Mouse (Mus musculus) CD4-positive helper T cell, adult 2 months (primary cell): ENCODE measurements around the gene Foxn3.

Experiments used
- DNase-seq: peaks from one replicate; pipeline ENCODE4 v3.0.0-alpha.2; 2012; ENCODE audit warnings: low read depth, missing footprints, low spot score

Gene Foxn3

DNA sequence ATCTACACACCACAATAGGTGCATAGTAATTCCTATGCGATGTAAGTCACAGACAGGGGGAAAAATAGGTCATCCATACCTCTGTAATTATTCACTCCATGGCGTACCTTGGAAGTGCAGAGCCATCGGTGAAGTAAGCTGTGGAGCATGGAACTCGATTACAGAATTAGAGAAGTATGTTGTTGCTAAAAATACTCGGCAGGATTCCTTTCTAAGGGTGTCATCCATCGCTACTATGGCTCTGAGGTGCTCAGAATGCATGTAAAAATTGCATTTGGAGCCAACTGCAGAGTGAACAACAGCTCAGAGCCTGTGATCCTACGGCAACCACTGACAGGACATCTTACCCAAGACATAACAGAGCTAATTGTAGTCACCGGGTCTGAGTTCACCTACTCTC, 206.7 kb downstream of the Foxn3 start:
- no peak for DNase-seq

DNA sequence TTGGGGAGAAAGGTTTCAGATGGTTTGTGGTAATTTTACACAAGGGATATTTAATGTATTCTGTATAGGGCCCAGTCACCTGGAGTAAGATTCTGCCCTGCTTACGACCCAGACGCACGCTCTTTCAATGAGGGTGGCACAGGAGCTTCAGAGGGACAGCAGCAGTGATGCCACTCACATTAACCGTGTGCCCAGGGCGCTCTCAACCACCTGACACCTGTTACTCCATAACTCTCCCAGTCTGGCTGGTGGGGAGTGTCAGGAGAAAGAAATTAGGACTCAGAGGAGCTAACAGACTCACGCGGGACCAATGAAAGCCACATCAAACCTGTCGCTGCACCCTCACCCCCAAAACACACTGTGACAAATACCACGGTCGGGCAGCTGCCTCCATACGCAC, 209.7 kb downstream of the Foxn3 start:
- no peak for DNase-seq

DNA sequence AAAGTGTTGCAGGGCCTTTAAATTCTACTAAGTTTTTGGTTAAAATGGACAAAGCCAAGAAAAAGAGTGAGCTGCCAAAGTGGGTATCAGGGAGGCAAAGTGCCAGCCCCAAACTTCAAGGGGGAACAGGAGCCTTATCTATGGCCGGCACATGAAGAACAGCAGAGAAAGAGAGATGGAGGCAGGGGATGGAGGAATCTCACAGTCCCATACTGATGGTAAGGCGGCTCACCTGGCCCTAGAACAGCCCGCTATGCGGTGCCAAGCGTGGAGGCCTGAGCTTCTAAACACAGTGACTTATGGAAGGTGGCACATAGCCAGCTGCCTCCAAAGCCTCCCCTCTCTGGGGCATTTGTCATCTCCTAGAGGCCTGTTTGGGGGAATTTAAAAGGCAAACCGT, 210.8 kb downstream of the Foxn3 start:
- DNase-seq, result no peak

DNA sequence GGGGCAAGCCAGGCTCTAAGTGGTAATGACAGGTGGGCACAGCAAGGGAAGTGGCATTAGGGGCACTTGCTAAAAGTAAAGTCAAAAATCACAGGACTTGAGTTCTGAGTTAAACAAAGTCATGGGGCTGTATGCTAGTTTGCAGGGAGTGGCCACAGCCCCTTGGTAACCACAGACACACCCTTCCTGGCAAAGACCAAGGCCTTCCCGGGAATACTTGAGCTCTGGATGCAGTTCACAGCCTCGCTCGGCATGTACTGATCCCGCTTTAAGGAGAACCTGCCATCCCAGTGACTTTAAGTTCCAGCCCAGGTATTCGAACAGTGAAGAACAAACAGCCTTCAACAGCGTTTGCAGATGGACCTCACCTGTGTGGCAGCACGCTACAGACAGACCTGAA, 211.2 kb downstream of the Foxn3 start:
- no peak for DNase-seq

DNA sequence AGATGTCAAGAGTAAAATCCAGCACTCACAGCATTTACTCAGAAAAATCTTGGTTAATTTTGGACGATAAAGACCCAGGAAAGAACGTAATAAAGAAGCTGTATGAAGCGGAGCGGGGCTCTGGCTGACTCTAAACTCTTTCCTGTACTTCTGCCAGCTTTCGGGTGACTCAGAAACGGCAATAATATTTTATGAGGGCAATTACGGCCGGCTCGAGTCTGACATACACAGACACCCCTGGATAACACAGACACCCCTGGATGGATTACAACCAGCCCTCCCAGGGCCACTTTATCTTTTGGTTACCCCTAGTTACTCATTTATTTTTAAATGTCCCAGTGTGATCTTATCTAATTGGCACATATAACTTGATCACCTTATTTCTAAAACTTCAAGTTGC, 211.7 kb downstream of the Foxn3 start:
- no peak for DNase-seq

DNA sequence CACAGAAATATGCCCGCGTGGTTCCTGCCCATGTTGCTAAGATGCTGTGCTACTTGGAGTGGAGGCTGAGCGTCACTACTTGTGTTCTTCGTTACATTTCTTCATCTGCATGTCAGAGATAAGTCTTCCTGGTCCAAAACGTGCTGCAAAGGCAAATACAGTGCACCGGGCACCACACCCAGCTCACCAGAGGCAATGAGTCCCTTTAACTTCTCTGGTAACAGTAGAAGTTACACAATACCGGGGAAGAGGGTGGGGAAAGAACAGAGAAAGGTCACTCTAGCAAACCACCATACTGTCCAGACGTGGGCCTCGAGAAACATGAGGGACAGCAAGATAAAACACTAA, 213.8 kb downstream of the Foxn3 start:
- DNase-seq, result no peak

DNA sequence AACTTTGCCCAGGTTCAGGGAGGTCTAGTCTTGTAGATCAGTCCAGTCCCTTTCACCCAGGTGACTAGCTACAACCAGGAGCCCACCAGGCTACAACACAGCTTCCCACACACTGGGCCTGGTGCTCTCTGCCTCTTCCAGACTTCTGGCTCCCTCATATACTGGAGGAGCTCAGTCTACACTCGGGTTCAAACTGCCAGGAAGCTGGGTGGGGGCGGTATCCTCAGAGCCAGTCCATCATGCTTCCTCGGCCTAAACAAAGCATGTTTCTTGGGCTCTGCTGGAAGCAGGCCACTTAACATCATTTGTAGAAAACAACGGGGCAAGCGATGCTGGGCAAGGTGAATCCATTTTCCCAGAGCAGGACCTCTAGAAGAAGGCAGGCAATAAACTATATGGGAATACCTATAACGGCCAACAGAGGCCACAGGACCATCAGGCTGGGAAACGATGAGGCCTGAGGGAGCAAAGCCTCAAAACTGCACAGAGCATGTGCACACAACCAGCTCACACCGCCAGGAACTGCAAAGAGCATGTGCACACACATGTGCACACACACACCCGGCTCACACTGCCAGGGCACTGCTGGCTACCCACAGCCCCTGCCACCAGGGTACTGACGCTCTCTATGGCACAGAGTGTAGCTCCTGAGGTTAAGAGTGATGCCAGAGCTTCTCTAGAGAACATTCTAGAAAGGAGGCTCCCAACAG, 214.3 kb downstream of the Foxn3 start:
- no peak for DNase-seq

DNA sequence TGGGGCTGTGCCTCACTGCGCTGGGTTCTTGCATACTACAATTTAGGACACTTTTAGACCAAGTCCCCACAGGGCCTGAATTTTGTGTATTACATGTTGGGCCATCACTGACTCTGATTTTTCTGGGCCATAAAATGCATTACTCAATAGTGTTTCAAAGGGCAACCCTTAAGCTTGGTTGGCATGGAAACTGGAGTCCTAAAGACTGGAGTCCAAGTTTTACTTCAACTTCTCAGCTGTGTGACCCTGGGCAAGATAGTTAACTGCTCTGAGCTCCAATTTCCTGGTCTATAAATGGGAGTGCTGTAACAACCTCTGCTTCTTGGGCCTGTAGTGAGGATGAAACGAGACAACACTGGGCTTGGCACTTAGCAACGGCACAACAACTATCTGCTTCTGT, 215.9 kb downstream of the Foxn3 start:
- no peak for DNase-seq

DNA sequence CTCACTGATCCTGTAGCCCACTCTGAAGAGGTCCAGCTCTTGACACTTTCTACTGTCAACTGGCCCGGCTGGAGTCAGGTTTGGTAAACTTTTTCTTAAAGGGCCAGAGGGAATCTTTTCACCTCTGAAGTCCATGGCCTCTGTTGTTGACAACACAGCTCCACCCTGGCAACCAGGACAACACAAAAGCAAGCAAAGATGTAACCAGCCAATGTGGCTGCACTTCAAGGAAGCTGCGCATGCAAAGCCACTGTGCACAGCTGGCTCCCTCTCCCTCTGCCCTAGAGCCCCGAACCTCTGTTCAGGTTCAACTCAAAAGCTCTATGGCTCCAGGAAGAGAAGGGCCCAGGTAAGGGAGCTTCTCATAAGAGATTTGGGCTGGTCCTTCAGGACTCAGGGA, 216.4 kb downstream of the Foxn3 start:
- DNase-seq, result no peak

DNA sequence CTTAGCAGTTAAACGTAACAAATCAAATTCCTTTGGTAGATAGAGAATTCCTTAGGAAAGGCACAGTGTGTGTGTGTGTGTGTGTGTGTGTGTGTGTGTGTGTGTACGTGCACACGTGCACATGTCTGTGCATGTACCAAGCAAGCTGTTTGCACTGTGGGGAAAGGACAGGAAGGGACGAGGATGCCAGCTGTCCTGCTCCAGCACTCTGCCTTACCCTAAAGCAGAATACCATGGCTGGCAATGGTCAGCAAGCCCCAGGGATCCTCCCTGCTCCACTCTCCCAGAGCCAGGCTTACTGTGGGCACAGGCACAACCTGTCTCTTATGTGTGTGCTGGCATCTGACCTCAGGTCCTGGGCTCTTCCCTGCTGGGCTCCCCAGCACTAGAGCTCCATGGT, 218.1 kb downstream of the Foxn3 start:
- no peak for DNase-seq

DNA sequence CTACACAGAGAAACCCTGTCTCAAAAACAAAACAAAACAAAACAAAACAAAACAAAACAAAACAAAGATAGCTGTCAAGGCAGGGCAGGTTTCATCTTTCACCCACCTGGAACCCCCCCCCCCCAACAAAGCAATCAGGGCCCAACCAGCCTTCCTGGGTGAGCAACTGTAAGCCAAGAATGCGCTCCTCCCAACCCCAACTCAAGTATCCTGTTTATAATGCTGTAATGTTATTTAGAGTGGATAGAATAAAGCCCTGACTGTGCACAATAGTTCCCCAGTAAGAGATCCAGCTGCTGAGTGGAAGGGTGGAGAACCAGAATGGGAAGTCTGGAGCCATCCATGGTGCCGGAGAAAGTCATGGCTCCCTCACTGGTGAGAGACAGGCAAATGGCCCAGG, 220.0 kb downstream of the Foxn3 start:
- DNase-seq, result no peak

DNA sequence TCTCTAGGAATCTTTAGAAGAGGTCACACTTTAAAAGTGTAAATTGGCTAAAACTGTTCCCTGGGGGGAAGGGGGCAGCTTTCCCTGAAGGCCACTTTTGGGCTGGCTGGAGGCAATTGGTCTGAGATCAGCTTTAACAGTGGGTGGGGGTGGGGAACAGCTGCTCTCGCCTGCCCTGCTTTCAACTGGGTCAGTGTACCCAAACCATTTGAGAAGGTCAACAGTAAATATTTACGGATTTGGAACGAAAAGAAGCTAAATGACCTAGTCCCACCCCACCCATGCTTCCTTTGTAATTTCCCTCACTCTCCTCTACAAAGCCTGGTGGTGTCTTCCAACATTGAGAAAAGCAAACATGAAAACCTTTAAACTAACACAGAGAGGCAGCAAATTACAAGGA, 221.2 kb downstream of the Foxn3 start:
- DNase-seq, result no peak

DNA sequence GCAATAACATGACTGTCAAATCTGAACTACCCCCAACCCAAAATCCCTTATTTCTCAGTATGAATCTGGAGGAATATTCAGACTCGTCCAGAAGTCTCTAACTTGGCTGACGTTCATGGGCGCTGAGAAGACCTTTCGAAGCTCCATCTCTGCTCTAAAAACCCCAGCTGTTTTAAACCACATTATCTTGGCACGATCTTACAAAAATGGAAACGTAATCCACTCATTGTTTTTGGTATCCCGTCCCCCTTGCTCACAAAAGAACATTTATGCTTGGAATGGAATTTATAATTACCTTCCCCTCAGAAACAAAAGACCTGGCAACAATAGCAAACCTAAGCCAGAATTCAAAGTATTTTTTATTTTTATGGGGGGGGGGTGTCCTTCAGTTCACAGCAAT, 221.6 kb downstream of the Foxn3 start:
- DNase-seq, result no peak

DNA sequence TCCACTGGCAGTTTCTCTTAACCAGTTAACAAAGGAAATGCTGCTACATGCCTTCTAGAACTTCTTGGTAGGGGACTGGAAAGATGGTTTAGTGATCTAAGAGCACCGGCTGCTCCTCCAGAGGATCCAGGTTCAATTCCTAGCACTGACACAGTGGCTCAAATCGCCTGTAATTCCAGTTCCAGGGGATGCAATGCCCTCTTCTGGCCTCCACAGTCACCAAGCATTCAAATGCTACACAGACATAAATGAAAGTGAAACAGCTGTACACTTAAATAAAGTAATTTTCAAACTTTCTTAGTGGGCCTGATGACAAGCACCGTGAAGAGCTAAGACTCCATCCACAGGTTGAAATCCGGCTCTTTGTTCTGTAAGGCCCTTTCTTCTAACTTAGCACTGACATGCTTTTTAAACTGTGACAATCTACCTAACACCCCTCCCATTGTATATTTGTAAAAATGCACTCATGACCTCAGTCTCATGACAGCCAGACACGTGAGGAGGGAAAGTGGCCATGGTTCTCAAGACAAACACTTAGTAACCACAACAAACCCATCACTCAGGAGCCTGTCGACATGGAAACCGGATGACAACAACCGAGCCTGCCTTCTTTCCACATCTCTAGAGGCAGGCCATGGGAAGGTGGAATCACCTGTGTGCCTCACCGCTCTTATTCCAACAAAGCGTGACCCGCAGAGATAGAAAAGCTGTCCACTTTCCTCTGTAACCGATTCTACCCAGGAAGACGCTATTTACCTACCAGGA, 222.8 kb downstream of the Foxn3 start:
- DNase-seq, result no peak

DNA sequence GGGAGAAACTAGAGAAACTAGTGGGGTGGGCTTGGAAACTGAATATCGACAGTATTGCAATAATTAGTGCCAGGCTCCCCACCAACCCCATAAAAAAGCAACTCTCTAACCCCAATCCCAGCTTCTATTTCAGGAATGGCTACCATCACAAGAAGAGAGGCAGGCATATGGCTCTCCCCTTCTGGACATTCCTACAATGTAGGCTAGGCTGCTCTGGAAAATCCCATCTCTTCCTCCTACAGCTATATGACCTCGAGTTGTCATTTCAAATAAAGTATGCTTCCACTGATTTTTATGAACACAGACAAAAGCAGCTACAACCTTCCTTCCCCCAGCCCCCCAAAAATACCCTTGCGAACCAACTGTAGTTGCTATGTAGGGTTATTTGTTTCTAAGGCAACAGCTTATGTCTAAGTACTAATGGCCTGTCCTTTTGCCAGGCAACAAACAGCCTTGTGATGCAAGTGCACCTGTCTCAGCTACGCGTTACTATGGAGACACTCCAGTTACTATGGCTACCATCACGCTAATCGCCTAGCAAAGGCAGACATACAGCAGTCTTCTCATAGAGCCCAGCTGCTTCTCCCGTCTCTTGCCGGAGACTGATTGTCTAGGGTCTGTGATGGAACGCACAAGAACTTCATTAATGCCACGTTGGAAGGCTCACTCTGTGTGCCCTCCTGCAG, 223.6 kb downstream of the Foxn3 start:
- no peak for DNase-seq

DNA sequence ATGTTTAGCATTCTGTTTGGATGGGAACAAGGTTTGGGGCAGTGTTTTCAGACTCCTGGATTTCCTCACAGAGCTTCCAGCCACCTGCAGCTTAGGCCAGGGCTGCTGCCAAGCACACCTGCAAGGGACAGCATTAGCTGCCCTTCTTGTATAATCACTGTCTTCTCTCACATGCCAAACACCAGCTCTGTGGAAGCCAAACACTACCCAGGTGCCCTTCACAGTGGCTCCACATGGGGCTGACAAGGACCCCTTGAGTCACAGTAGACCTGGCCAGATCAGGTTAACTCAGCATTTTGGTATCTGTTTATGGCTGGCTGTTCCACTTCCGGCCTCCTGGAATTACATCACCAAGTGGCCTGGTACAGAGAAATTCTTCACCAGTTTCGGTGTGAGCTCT, 224.6 kb downstream of the Foxn3 start:
- DNase-seq, result no peak

DNA sequence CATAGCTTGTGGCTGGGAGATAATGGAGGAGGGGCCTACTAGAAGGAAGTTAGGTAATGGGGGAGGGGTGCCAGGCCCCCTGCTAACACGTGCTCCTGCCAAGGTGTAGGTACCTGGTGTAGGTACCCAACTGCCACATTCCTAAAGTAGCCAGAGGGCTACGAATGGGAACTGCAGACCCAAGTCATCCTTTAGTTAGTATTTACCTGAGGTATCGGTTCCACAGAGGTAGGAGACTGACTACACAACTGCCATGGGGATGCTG, 226.3 kb downstream of the Foxn3 start:
- no peak for DNase-seq

DNA sequence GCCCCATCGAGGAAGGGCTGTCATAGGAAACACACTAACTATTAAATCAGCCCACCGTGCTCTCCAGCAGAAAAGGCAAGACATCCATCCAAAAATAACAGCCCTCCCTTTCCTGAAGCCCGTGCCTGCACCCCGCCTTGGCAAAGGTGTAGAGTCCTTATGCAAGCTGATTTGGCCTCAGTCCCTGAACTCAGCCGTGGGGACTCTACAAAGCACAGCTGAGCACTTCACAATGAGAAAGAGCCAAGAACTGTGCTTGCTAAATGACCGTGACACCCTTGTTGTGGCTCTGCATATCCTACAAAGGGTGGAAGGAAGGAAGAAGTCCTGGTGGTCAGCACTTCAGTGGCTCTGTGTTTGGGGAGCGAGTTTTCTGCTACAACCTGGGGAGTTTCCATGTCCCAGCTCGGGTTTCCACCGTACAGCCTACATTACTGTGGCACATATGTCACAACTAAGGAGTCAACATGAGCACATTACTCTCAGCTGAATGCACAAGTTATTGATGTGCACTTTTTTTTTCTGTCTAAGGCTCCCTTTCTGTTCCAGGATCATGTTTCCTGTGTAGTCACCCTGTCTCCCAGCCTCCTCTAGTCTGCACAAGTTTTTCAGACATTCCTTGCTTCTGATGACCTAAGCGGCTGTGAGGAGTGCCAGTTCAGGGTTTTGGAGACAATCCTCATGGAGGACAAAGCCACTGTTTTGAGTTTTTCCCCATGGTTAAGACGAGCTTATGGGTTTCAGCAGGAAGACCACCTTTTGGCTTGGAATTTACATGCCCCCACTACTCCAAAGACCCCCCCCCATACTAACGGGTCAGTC, 226.8 kb downstream of the Foxn3 start:
- no peak for DNase-seq

DNA sequence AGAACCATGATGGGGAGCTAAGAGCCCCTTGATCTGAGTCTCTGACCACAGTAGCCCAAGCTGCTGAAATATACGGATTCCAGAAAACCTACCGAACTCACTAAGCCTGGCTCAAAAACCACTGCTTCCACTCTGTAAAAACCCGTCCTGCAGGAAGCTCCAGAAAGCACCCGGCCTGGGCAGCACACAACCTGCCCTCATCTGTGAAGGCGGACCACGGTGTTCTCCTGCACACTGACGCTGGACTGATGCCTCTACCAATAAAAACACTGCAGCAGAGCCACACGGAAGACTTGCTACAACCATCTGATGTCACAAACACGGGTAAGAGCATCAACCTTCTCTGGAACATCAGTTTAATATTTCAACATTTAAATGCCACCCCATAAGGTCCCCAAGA, 227.8 kb downstream of the Foxn3 start:
- DNase-seq, result no peak

DNA sequence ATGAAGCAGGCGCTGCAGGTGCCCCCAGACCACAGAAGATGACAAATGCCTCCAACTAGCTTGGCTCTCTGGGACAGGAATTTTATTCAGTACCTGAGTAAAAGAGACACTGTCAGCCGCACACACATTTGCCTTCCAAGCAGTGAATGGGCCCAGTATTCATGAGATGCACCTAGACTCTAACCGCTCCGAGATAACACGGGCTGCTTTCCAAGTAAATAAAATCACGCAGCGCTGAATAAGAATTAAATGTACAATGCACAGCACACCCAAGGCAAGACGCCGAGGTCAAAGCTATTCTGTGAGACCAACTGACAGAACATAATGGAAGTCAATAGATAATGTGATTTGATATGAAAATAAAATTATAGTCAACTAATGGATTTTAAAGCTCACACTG, 229.4 kb downstream of the Foxn3 start:
- no peak for DNase-seq

DNA sequence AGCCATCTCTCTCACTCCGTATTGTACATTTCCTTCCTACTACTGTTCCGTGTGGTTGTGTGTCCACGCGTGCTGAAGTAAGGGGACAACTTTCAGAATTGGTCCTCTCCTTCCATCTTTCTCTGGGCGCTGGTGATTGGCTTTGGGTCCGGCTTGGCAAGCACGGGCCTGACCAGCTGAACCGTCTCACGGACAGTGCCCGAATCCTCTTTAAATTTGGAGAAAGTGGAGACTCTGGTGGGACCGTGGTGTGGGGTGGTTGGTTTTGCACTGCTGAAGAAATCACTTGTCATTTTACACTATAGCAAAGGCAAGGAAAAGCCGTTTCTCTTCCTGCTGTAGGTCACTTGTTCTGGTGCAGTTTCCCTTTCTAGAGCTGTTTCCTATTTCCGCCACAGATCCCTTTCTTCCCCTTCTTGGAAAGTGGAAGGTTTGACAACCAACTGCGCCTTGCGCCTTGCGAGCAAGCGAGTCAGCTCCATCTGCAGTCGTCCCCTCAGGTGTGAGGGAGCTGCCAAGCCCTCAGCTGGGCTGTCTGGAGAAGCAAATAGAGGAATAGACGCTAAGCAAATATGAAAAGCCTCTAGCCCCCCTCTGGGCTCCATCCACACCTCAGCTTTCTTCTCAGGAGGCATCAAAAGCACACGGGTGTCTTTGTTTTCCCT, 229.9 kb downstream of the Foxn3 start:
- DNase-seq, result no peak
